Mouse (Mus musculus): ENCODE data around the gene 4930583I09Rik. TPM values are rescaled to one million over a fixed set of nuclear protein-coding genes. Genes with fewer than 3 reads are reported as not detected.

The 4930583I09Rik gene
- polyA plus RNA-seq, 1 experiment from 2014 or later, result not detected

DNA sequence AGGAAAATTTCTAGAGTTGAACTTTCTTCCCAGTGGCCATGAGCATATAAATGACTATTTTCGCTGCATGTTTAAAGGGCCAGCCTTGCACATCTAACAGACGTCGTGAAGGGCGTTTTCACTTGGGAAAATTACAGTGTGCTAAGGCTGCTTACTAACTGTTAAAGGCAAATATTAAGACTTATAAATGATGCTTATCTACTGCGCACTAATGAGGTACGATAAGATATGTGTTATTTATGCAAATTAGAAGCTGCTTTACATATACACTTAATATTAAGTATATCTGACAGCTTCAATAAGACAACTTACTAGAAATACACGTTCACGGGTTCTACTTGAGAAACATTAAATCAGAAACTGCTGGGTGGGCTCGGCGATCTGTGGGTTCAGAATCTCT, 481 bp upstream of the 4930583I09Rik start:
- Histone ChIP-seq H3K36me3 (ENCODE audit: control insufficient read depth, insufficient read depth, low read length) (no peaks in the 10 kb centered on the region), H3K9me3 (ENCODE audit: control insufficient read depth, low read length) (no peaks in the 10 kb centered on the region), H3K4me2 (replicated peaks; ENCODE audit: low read depth, low read length) (no peak overlapping the region), H3K4me3 (ENCODE audit: low read depth, low read length) (no peak overlapping the region), H3K9ac (ENCODE audit: low read depth, low read length) (no peak overlapping the region), H3K4me1 (replicated peaks; ENCODE audit: control insufficient read depth, insufficient read depth, low read length) (no peaks in the 10 kb centered on the region), H3K27ac (ENCODE audit: low read depth, low read length) (no peak overlapping the region), H3K27me3 (ENCODE audit: control insufficient read depth, insufficient read depth, low read length) (no peaks in the 10 kb centered on the region)
- WGBS, result 90% methylated on average over 10 of the region's 10 CpGs
- ATAC-seq (ENCODE audit: low FRiP score) (no peak), DNase-seq (ENCODE audit: low spot score) (no peak)

DNA sequence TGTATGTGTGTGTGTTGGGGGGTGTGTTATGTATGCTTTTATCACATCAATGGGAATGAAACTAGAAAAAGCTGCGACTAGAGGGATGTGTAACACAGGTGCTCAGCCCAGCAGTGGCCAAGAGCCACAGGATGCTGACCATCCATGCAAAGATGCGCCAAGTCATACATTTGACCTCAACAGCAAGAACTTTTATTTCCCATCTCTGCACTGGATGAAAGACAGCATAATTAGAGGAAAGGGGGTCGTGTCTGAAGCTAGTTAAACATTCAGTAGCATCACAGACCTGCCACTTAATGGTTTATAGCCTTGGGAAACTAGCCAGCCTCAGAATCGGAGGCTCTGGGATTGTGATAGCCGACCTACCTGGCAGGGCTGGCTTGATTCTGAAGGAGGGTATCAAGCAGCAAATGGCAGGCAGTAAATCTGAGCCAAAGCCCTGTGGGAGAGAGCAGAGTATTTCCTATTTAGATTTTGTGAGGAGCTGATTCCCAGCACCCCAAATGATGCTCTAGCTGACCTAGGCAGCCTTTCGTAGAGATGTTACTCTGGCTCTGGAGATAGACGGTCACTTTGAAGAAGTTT, 1.9 kb downstream of the 4930583I09Rik start:
- no peaks in the 10 kb centered on the region for H3K4me1 ChIP-seq (replicated peaks; ENCODE audit: control insufficient read depth, insufficient read depth, low read length)
- no peak overlapping the region for H3K27ac ChIP-seq (ENCODE audit: low read depth, low read length)
- DNase-seq (ENCODE audit: low spot score), result no peak
- WGBS, result 85% methylated on average over 7 of the region's 7 CpGs
- H3K9ac ChIP-seq (ENCODE audit: low read depth, low read length), result no peak overlapping the region
- H3K36me3 ChIP-seq (ENCODE audit: control insufficient read depth, insufficient read depth, low read length), result no peaks in the 10 kb centered on the region
- H3K27me3 ChIP-seq (ENCODE audit: control insufficient read depth, insufficient read depth, low read length), result no peaks in the 10 kb centered on the region
- no peaks in the 10 kb centered on the region for H3K9me3 ChIP-seq (ENCODE audit: control insufficient read depth, low read length)
- no peak for ATAC-seq (ENCODE audit: low FRiP score)
- no peak overlapping the region for H3K4me3 ChIP-seq (ENCODE audit: low read depth, low read length)
- no peak overlapping the region for H3K4me2 ChIP-seq (replicated peaks; ENCODE audit: low read depth, low read length)

DNA sequence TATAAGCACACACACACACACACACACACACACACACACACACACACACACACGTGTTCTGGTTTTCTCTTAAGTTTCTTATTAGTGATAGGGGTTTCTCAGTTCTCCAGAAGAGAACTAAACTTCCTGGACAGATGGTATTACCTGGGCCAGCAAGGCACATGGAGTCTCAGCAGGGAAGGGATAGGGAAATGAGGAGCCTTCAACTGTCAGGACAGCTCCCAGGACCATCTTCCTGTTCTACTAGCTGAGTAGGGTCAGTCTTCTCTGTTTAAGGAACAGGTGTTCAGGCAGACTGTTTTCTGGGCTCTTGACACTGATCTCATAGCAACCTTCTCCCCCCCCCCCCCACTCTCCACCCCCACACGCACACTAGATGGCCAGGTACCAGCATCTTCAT, 2.8 kb downstream of the 4930583I09Rik start:
- 85% methylated on average over 2 of the region's 2 CpGs for WGBS
- no peak for ATAC-seq (ENCODE audit: low FRiP score)
- Histone ChIP-seq H3K4me3 (ENCODE audit: low read depth, low read length) (no peak overlapping the region), H3K4me1 (replicated peaks; ENCODE audit: control insufficient read depth, insufficient read depth, low read length) (no peaks in the 10 kb centered on the region), H3K27ac (ENCODE audit: low read depth, low read length) (no peak overlapping the region), H3K27me3 (ENCODE audit: control insufficient read depth, insufficient read depth, low read length) (no peaks in the 10 kb centered on the region), H3K9me3 (ENCODE audit: control insufficient read depth, low read length) (no peaks in the 10 kb centered on the region), H3K9ac (ENCODE audit: low read depth, low read length) (no peak overlapping the region), H3K36me3 (ENCODE audit: control insufficient read depth, insufficient read depth, low read length) (no peaks in the 10 kb centered on the region), H3K4me2 (replicated peaks; ENCODE audit: low read depth, low read length) (no peak overlapping the region)
- no peak for DNase-seq (ENCODE audit: low spot score)

GRCm38 (mm10) chr17:64827482-64827881, 8.4 kb downstream of the 4930583I09Rik start:
- no peak overlapping the region for H3K4me2 ChIP-seq (replicated peaks; ENCODE audit: low read depth, low read length)
- H3K9ac ChIP-seq (ENCODE audit: low read depth, low read length), result no peak overlapping the region
- H3K36me3 ChIP-seq (ENCODE audit: control insufficient read depth, insufficient read depth, low read length), result no peaks in the 10 kb centered on the region
- no peak overlapping the region for H3K4me3 ChIP-seq (ENCODE audit: low read depth, low read length)
- no peak overlapping the region for H3K27ac ChIP-seq (ENCODE audit: low read depth, low read length)
- no peaks in the 10 kb centered on the region for H3K27me3 ChIP-seq (ENCODE audit: control insufficient read depth, insufficient read depth, low read length)
- no peaks in the 10 kb centered on the region for H3K9me3 ChIP-seq (ENCODE audit: control insufficient read depth, low read length)
- H3K4me1 ChIP-seq (replicated peaks; ENCODE audit: control insufficient read depth, insufficient read depth, low read length), result no peaks in the 10 kb centered on the region
- ATAC-seq (ENCODE audit: low FRiP score), result no peak
- no peak for DNase-seq (ENCODE audit: low spot score)
- 90% methylated on average over 5 of the region's 5 CpGs for WGBS

DNA sequence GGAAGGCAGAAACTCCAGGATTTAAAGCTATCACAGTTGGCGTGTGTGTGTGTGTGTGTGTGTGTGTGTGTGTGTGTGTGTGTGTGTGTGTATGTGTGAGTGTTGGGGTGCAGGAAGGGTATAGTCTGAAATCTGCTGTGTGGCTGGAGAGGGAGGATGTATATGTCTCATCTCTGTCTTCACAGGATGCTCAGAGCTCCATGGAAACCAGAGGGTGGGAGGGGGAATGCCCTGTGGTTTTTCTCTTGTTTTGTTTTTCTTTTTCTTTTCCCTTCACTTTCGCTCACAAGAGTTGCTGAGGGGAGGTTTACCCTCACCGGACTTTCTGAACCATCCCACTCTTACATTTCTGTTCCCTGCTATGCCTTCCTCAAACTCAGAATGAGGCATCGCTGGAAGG, 9.0 kb downstream of the 4930583I09Rik start:
- Histone ChIP-seq H3K4me2 (replicated peaks; ENCODE audit: low read depth, low read length) (no peak overlapping the region), H3K27me3 (ENCODE audit: control insufficient read depth, insufficient read depth, low read length) (no peaks in the 10 kb centered on the region), H3K4me1 (replicated peaks; ENCODE audit: control insufficient read depth, insufficient read depth, low read length) (no peaks in the 10 kb centered on the region), H3K9ac (ENCODE audit: low read depth, low read length) (no peak overlapping the region), H3K27ac (ENCODE audit: low read depth, low read length) (no peak overlapping the region), H3K4me3 (ENCODE audit: low read depth, low read length) (no peak overlapping the region), H3K36me3 (ENCODE audit: control insufficient read depth, insufficient read depth, low read length) (no peaks in the 10 kb centered on the region), H3K9me3 (ENCODE audit: control insufficient read depth, low read length) (no peaks in the 10 kb centered on the region)
- DNase-seq (ENCODE audit: low spot score) (no peak), ATAC-seq (ENCODE audit: low FRiP score) (no peak)
- 65% methylated on average over 4 of the region's 4 CpGs for WGBS

- H3K9ac ChIP-seq (ENCODE audit: low read depth, low read length), result no peak overlapping the region
- H3K4me1 ChIP-seq (replicated peaks; ENCODE audit: control insufficient read depth, insufficient read depth, low read length), result no peaks in the 10 kb centered on the region
- 84% methylated on average over 5 of the region's 5 CpGs for WGBS
- H3K27me3 ChIP-seq (ENCODE audit: control insufficient read depth, insufficient read depth, low read length), result no peaks in the 10 kb centered on the region
- H3K27ac ChIP-seq (ENCODE audit: low read depth, low read length), result no peak overlapping the region
- ATAC-seq (ENCODE audit: low FRiP score), result no peak
- DNase-seq (ENCODE audit: low spot score), result no peak
- no peaks in the 10 kb centered on the region for H3K9me3 ChIP-seq (ENCODE audit: control insufficient read depth, low read length)
- no peak overlapping the region for H3K4me2 ChIP-seq (replicated peaks; ENCODE audit: low read depth, low read length)
- H3K4me3 ChIP-seq (ENCODE audit: low read depth, low read length), result no peak overlapping the region
- H3K36me3 ChIP-seq (ENCODE audit: control insufficient read depth, insufficient read depth, low read length), result no peaks in the 10 kb centered on the region
These were observed 13.3 kb downstream of the 4930583I09Rik start for GRCm38 (mm10) chr17:64822561-64822960.

GRCm38 (mm10) chr17:64820841-64821593, 14.9 kb downstream of the 4930583I09Rik start:
- ATAC-seq (ENCODE audit: low FRiP score) (no peak), DNase-seq (ENCODE audit: low spot score) (no peak)
- Histone ChIP-seq H3K36me3 (ENCODE audit: control insufficient read depth, insufficient read depth, low read length) (no peaks in the 10 kb centered on the region), H3K4me1 (replicated peaks; ENCODE audit: control insufficient read depth, insufficient read depth, low read length) (no peaks in the 10 kb centered on the region), H3K4me2 (replicated peaks; ENCODE audit: low read depth, low read length) (no peak overlapping the region), H3K9ac (ENCODE audit: low read depth, low read length) (no peak overlapping the region), H3K4me3 (ENCODE audit: low read depth, low read length) (no peak overlapping the region), H3K27ac (ENCODE audit: low read depth, low read length) (no peak overlapping the region), H3K9me3 (ENCODE audit: control insufficient read depth, low read length) (no peaks in the 10 kb centered on the region), H3K27me3 (ENCODE audit: control insufficient read depth, insufficient read depth, low read length) (no peaks in the 10 kb centered on the region)
- WGBS, result 91% methylated on average over 7 of the region's 7 CpGs

GRCm38 (mm10) chr17:64816298-64816697, 19.6 kb downstream of the 4930583I09Rik start:
- Histone ChIP-seq H3K9ac (ENCODE audit: low read depth, low read length) (no peak overlapping the region), H3K4me3 (ENCODE audit: low read depth, low read length) (no peak overlapping the region), H3K9me3 (ENCODE audit: control insufficient read depth, low read length) (no peaks in the 10 kb centered on the region), H3K27ac (ENCODE audit: low read depth, low read length) (no peak overlapping the region), H3K27me3 (ENCODE audit: control insufficient read depth, insufficient read depth, low read length) (no peaks in the 10 kb centered on the region), H3K4me1 (replicated peaks; ENCODE audit: control insufficient read depth, insufficient read depth, low read length) (no peaks in the 10 kb centered on the region), H3K4me2 (replicated peaks; ENCODE audit: low read depth, low read length) (no peak overlapping the region), H3K36me3 (ENCODE audit: control insufficient read depth, insufficient read depth, low read length) (no peaks in the 10 kb centered on the region)
- ATAC-seq (ENCODE audit: low FRiP score) (no peak), DNase-seq (ENCODE audit: low spot score) (no peak)
- WGBS, result 98% methylated on average over 3 of the region's 3 CpGs

DNA sequence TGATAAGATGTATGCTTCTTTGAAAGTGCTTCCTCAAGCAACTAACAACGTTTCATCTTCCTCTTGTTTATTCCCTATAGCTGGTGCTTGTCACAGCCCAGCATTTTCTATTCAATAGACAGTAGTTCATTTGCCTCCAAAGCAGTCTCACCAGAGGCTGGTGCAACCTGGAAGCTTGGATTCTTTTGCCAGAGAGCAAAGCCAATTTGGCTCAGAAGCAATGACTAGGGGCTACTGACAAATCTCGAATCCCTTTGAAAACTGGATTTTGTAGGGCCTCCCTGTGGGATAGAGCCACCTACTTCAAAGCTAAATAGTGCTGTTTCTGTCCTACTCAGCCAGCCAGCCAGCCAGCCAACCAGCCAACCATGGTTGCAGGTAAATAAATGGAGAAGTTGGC, 20.1 kb downstream of the 4930583I09Rik start:
- Histone ChIP-seq H3K4me2 (replicated peaks; ENCODE audit: low read depth, low read length) (no peak overlapping the region), H3K4me3 (ENCODE audit: low read depth, low read length) (no peak overlapping the region), H3K9me3 (ENCODE audit: control insufficient read depth, low read length) (no peaks in the 10 kb centered on the region), H3K36me3 (ENCODE audit: control insufficient read depth, insufficient read depth, low read length) (no peaks in the 10 kb centered on the region), H3K9ac (ENCODE audit: low read depth, low read length) (no peak overlapping the region), H3K4me1 (replicated peaks; ENCODE audit: control insufficient read depth, insufficient read depth, low read length) (no peaks in the 10 kb centered on the region), H3K27me3 (ENCODE audit: control insufficient read depth, insufficient read depth, low read length) (no peaks in the 10 kb centered on the region), H3K27ac (ENCODE audit: low read depth, low read length) (no peak overlapping the region)
- DNase-seq (ENCODE audit: low spot score) (no peak), ATAC-seq (ENCODE audit: low FRiP score) (no peak)
- WGBS, result 86% methylated on average over 2 of the region's 2 CpGs
